Mouse (Mus musculus): ENCODE measurements at regions not wholly inside any gene's neighbourhood (a gene's known extent, or its start where the extent isn't known, plus 50 kb on each side); places are given as distances from the start of the nearest gene placed in this dataset.

DNA sequence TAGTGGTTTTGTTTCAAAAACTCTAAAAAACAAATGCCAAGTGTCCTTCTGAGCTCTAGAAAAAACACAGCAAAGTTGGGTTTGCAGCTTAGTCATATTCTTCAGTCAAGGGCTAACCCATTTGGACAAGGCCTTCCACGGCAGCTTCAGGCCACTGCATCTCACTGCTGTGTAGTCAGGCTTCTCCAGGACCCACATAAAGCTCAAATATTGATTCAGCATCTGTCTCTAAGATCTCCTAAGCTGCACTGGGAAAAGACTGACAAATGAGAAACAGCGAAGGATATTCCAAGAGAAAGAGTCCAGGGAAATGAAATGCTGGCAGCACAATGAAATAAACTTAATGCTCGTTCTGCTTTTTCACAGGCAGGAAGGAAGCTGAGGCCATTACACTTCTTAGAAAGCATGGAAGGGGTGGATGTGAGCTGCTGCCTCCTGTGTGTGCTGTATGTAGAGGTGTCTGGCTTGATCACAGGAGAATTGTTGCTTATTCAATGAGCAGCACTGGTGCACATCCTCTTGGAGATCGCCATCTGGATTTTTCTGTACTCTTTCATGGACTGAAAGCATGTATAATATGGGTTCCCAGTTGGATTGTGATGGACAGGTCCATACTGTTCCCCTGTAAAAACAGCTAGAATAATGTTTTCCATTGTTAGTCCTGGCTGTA, 425.4 kb upstream of the Fat3 start:
- Histone ChIP-seq H3K9me3 (ENCODE audit: control insufficient read depth, low read length) (no peaks in the 10 kb centered on the region), H3K27me3 (ENCODE audit: control insufficient read depth, insufficient read depth, low read length) (no peaks in the 10 kb centered on the region), H3K4me3 (ENCODE audit: low read depth, low read length) (no peak overlapping the region), H3K36me3 (ENCODE audit: control insufficient read depth, insufficient read depth, low read length) (no peaks in the 10 kb centered on the region), H3K27ac (replicated peaks) (no peak overlapping the region), H3K9ac (ENCODE audit: low read length) (no peak overlapping the region), H3K4me2 (replicated peaks; ENCODE audit: low read depth) (no peak overlapping the region), H3K4me1 (replicated peaks; ENCODE audit: control insufficient read depth, insufficient read depth) (no peaks in the 10 kb centered on the region)
- WGBS, result 80% methylated on average over 4 of the region's 4 CpGs
- ATAC-seq (ENCODE audit: low FRiP score, low TSS enrichment) (no peak), DNase-seq (ENCODE audit: low spot score) (no peak)
- TF ChIP-seq CTCF (IDR thresholded peaks at IDR 0.05; ENCODE audit: low read depth) (no peak), EP300 (optimal IDR thresholded peaks at IDR 0.05) (no peak)

DNA sequence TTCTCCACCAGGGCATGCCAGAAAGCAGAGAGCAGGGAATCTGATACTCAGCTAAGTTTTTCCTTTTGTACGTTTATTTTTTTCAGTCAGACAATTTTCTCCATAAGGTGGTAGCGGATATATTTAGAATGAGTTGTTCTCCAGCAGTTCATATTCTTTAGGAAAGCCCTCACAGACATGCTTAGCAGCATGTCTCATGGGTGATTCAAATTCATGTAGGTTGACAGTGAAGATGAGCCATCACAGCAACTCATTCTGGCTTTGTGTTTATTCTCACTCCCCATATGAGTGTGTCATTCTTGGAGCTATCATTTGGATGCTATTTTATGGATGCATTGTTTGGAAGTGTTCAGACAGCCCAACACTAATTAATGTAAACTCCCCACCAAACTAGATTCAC, 424.2 kb upstream of the Fat3 start:
- Histone ChIP-seq H3K4me3 (ENCODE audit: low read depth, low read length) (no peak overlapping the region), H3K9ac (ENCODE audit: low read length) (no peak overlapping the region), H3K36me3 (ENCODE audit: control insufficient read depth, insufficient read depth, low read length) (no peaks in the 10 kb centered on the region), H3K4me2 (replicated peaks; ENCODE audit: low read depth) (no peak overlapping the region), H3K9me3 (ENCODE audit: control insufficient read depth, low read length) (no peaks in the 10 kb centered on the region), H3K27me3 (ENCODE audit: control insufficient read depth, insufficient read depth, low read length) (no peaks in the 10 kb centered on the region), H3K27ac (replicated peaks) (no peak overlapping the region), H3K4me1 (replicated peaks; ENCODE audit: control insufficient read depth, insufficient read depth) (no peaks in the 10 kb centered on the region)
- TF ChIP-seq EP300 (optimal IDR thresholded peaks at IDR 0.05) (no peak), CTCF (IDR thresholded peaks at IDR 0.05; ENCODE audit: low read depth) (no peak)
- WGBS, result 82% methylated on average over 2 of the region's 2 CpGs
- DNase-seq (ENCODE audit: low spot score), result no peak
- no peak for ATAC-seq (ENCODE audit: low FRiP score, low TSS enrichment)

DNA sequence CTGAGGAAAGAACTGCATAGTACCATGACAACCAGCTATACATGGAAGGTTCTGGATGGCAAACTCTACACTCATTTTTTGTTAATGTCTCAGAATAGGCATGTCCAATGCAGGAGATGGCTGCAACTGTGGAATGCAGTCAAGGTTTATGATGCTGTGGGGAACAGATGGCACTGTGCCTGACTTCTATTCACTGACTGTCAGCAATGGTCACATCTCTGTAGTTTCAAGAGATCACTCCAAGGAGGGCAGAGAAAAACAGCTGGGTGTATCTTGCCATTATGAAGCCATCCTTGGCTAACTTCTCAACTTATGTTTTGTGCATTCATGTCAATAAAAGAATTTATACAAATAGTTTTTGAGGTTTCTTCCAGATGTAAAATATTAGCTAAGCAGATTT, 405.1 kb upstream of the Fat3 start:
- no peak overlapping the region for H3K4me3 ChIP-seq (ENCODE audit: low read depth, low read length)
- H3K36me3 ChIP-seq (ENCODE audit: control insufficient read depth, insufficient read depth, low read length), result no peaks in the 10 kb centered on the region

DNA sequence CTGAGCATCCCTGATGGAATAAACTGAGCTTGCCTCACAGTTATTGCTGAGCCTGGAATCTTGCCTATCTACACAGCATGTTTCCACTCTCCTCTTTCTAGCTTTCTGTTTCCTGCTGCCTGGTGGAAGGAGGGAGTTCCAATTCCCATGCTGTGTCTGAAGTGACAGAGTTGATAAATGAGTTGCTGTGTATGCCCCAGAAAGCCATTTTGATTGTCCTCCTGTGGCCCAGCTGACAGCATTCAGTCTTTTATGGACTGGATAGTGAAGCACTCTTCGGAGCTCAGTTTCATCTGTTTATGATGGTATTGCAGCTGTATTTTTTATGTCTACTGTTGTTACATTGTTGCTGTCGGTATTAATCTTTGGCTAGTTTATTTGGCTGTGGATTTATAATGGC, 398.0 kb upstream of the Fat3 start:
- no peak for TF ChIP-seq CTCF (IDR thresholded peaks at IDR 0.05; ENCODE audit: low read depth)
- no peak for TF ChIP-seq EP300 (optimal IDR thresholded peaks at IDR 0.05)
- ATAC-seq (ENCODE audit: low FRiP score, low TSS enrichment), result no peak
- no peaks in the 10 kb centered on the region for H3K36me3 ChIP-seq (ENCODE audit: control insufficient read depth, insufficient read depth, low read length)
- no peaks in the 10 kb centered on the region for H3K4me1 ChIP-seq (replicated peaks; ENCODE audit: control insufficient read depth, insufficient read depth)
- no peak overlapping the region for H3K9ac ChIP-seq (ENCODE audit: low read length)
- H3K27me3 ChIP-seq (ENCODE audit: control insufficient read depth, insufficient read depth, low read length), result no peaks in the 10 kb centered on the region
- no peak for DNase-seq (ENCODE audit: low spot score)
- H3K9me3 ChIP-seq (ENCODE audit: control insufficient read depth, low read length), result no peaks in the 10 kb centered on the region
- 40% methylated on average over 2 of the region's 2 CpGs for WGBS
- H3K4me3 ChIP-seq (ENCODE audit: low read depth, low read length), result no peak overlapping the region
- no peak overlapping the region for H3K4me2 ChIP-seq (replicated peaks; ENCODE audit: low read depth)
- H3K27ac ChIP-seq (replicated peaks), result no peak overlapping the region

More for the DNA sequence above, 405.1 kb upstream of the Fat3 start:
- TF ChIP-seq CTCF (IDR thresholded peaks at IDR 0.05; ENCODE audit: low read depth) (no peak), EP300 (optimal IDR thresholded peaks at IDR 0.05) (no peak)
- Histone ChIP-seq H3K9me3 (ENCODE audit: control insufficient read depth, low read length) (no peaks in the 10 kb centered on the region), H3K27ac (replicated peaks) (no peak overlapping the region), H3K27me3 (ENCODE audit: control insufficient read depth, insufficient read depth, low read length) (no peaks in the 10 kb centered on the region), H3K4me1 (replicated peaks; ENCODE audit: control insufficient read depth, insufficient read depth) (no peaks in the 10 kb centered on the region), H3K9ac (ENCODE audit: low read length) (no peak overlapping the region), H3K4me2 (replicated peaks; ENCODE audit: low read depth) (no peak overlapping the region)
- DNase-seq (ENCODE audit: low spot score) (no peak), ATAC-seq (ENCODE audit: low FRiP score, low TSS enrichment) (no peak)

DNA sequence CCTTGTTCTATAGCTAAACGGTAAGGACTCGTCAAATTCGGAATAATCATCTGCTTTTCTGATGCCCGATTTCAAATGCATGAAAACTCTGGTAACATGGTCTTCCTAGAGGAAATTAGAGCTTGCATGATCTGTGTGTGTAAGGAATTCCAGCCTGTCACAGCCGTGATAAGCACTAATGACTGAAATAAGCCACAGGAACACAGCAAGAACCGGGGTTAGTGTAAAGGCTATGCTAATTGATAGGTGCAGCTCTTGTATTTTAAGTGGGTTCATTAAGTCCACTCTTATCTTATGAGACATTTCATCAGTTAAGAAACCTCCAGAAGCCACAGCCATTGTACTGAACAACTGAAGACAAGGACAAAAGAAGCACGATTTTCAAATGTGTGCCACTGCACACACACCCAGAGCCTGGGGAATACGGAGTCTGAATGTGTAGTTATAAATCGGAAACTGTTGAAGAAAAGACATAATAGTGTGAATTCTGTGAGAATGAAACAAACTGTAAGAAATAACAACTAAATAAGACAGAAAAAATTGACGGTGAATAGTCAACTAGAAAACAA, 351.5 kb upstream of the Fat3 start:
- Histone ChIP-seq H3K4me1 (replicated peaks; ENCODE audit: control insufficient read depth, insufficient read depth) (no peaks in the 10 kb centered on the region), H3K27ac (replicated peaks) (no peak overlapping the region), H3K9me3 (ENCODE audit: control insufficient read depth, low read length) (no peaks in the 10 kb centered on the region), H3K4me2 (replicated peaks; ENCODE audit: low read depth) (no peak overlapping the region), H3K36me3 (ENCODE audit: control insufficient read depth, insufficient read depth, low read length) (no peaks in the 10 kb centered on the region), H3K4me3 (ENCODE audit: low read depth, low read length) (no peak overlapping the region), H3K27me3 (ENCODE audit: control insufficient read depth, insufficient read depth, low read length) (no peaks in the 10 kb centered on the region), H3K9ac (ENCODE audit: low read length) (no peak overlapping the region)
- ATAC-seq (ENCODE audit: low FRiP score, low TSS enrichment) (no peak), DNase-seq (ENCODE audit: low spot score) (no peak)
- no peak for TF ChIP-seq CTCF (IDR thresholded peaks at IDR 0.05; ENCODE audit: low read depth)
- TF ChIP-seq EP300 (optimal IDR thresholded peaks at IDR 0.05), result no peak
- 80% methylated on average over 10 of the region's 10 CpGs for WGBS

DNA sequence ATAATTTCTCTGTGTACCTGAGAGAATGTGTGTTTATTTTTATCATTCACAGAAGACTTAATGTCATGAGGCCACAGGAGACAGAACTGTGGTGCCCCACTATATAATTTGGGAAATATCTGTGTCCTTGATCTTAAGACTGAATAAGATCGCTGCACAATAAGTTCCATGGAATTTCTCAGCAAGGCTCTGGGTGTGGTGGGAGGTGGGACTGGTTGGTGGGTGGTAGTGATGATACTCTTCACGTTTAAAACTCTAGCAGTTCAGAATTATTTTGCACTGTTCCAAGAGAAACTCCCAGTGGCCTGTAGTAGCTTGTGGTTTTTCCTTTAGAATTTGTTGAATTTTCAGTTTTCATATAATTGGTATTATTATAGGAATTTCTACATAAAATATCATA, 307.4 kb upstream of the Fat3 start:
- Histone ChIP-seq H3K36me3 (ENCODE audit: control insufficient read depth, insufficient read depth, low read length) (no peaks in the 10 kb centered on the region), H3K4me1 (replicated peaks; ENCODE audit: control insufficient read depth, insufficient read depth) (no peaks in the 10 kb centered on the region), H3K27me3 (ENCODE audit: control insufficient read depth, insufficient read depth, low read length) (no peaks in the 10 kb centered on the region), H3K4me3 (ENCODE audit: low read depth, low read length) (no peak overlapping the region), H3K9me3 (ENCODE audit: control insufficient read depth, low read length) (no peaks in the 10 kb centered on the region), H3K27ac (replicated peaks) (no peak overlapping the region), H3K9ac (ENCODE audit: low read length) (no peak overlapping the region), H3K4me2 (replicated peaks; ENCODE audit: low read depth) (no peak overlapping the region)
- TF ChIP-seq CTCF (IDR thresholded peaks at IDR 0.05; ENCODE audit: low read depth) (no peak), EP300 (optimal IDR thresholded peaks at IDR 0.05) (no peak)
- DNase-seq (ENCODE audit: low spot score) (no peak), ATAC-seq (ENCODE audit: low FRiP score, low TSS enrichment) (no peak)
- WGBS, result 63% methylated on average over 2 of the region's 2 CpGs

Measured in stomach, postnatal 0 days (tissue).